ENCODE assay signal across 10 mouse cellular contexts in the genomic region with DNA sequence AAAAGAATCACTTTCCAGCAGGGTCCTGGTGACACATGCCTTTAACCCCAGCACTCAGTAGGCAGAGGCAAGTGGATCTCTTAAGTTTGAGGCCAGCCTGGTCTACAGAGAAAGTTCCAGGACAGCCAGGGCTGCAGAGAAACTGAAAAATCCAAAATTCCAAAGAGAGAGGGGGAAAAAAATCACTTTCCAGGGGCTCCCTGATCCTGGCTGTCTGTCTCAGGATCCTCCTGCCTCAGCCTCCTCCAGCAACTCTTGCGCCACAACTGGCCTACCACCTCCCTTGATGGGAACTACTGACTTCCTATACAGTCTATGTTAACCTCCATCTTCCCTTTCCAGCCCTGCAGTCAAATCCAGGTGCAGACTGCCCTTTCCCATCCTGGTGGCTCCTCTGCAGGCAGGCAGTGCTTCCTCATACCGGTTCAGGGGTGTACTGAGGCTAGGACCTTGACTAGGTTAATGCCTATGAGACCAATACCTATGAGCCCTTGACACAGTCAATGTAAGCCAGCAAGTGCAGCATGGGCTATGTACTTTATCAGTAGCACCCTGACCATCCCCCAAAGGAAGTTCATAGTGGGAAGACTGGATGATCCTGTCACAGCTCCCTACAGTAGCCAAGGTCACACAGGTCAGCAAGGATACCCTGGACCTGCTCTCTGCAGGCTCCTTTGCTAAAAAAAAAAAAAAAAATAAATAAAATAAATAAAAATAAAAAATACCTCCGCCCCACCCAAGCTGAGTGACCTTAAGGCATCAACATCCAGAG. TPM values are rescaled to one million over a fixed set of nuclear protein-coding genes. Genes with fewer than 3 reads are reported as not detected.
DNase-seq lines count a peak whose midpoint lies in the region; ATAC-seq lines count a peak whose summit lies in the region.
"Had no signal": no experiment of that assay in that cellular context is flagged by ENCODE, and none has a peak within 500 bp of the region (broad histone marks: within the 10 kb centered on the region; RNA-seq: fewer than 3 reads in every experiment).

No protein-coding gene starts in this region.

- no peaks in the 10 kb centered on the region for H3K9me3 ChIP-seq in forebrain, embryonic 13.5 days (replicated peaks)
- no peaks in the 10 kb centered on the region for H3K9me3 ChIP-seq in forebrain, embryonic 16.5 days (ENCODE audit: control insufficient read depth, low read length)
- no peaks in the 10 kb centered on the region for H3K9me3 ChIP-seq in lung, embryonic 15.5 days
- no peaks in the 10 kb centered on the region for H3K9me3 ChIP-seq in embryonic facial prominence, embryonic 11.5 days (replicated peaks; ENCODE audit: control insufficient read depth, low read length)

- DNase-seq in lung, postnatal 36 days: no peak
- DNase-seq in embryonic facial prominence, embryonic 11.5 days (ENCODE audit: low spot score): no peak
- peak; percentile 40 for DNase-seq in naive thymus-derived CD4-positive, alpha-beta T cell, adult 2 months (ENCODE audit: low read depth)
- no peak for DNase-seq in layer of hippocampus, adult 11-12 months (ENCODE audit: low spot score)
- DNase-seq in MN1 (ENCODE audit: low spot score): no peak

- H3K27me3 ChIP-seq in forebrain, embryonic 13.5 days: 0 out of 2 replicates have a peak, but pooled peaks cover 3% of the 10 kb centered on the region
- H3K27me3 ChIP-seq in forebrain, embryonic 16.5 days (replicated peaks; ENCODE audit: control insufficient read depth, insufficient read depth, low read length): peaks cover 7% of the 10 kb centered on the region; the same call in 1 of the 2 replicates
- no peaks in the 10 kb centered on the region for H3K27me3 ChIP-seq in lung, embryonic 15.5 days
- no peaks in the 10 kb centered on the region for H3K27me3 ChIP-seq in embryonic facial prominence, embryonic 11.5 days (ENCODE audit: control insufficient read depth, insufficient read depth, low read length)

- no peak overlapping the region for H3K4me3 ChIP-seq in forebrain, embryonic 13.5 days
- no peak overlapping the region for H3K4me3 ChIP-seq in forebrain, embryonic 16.5 days (replicated peaks; ENCODE audit: low read length)
- H3K4me3 ChIP-seq in lung, embryonic 15.5 days: no peak overlapping the region
- H3K4me3 ChIP-seq in embryonic facial prominence, embryonic 11.5 days (ENCODE audit: low read depth, low read length): no peak overlapping the region

- 91% methylated on average over 3 of the region's 3 CpGs for WGBS in forebrain, embryonic 13.5 days
- WGBS in forebrain, embryonic 16.5 days: 91% methylated on average over 3 of the region's 3 CpGs
- WGBS in lung, embryonic 15.5 days: 85% methylated on average over 3 of the region's 3 CpGs
- 88% methylated on average over 3 of the region's 3 CpGs for WGBS in embryonic facial prominence, embryonic 11.5 days

- ATAC-seq in forebrain, embryonic 13.5 days: no peak
- no peak for ATAC-seq in forebrain, embryonic 16.5 days
- ATAC-seq in lung, embryonic 15.5 days (ENCODE audit: borderline replicate concordance, extremely low read depth, low FRiP score, low TSS enrichment): no peak
- ATAC-seq in embryonic facial prominence, embryonic 11.5 days (replicated peaks; ENCODE audit: insufficient number of reproducible peaks, low FRiP score, low TSS enrichment, low read depth): 0 out of 2 replicates have a peak, but pooled peaks have one; percentile 19
- ATAC-seq: lung, postnatal 0 days had no signal

- H3K4me1 ChIP-seq in forebrain, embryonic 13.5 days: peaks cover 21% of the 10 kb centered on the region
- peaks cover 26% of the 10 kb centered on the region for H3K4me1 ChIP-seq in forebrain, embryonic 16.5 days (replicated peaks; ENCODE audit: control insufficient read depth, insufficient read depth, low read length)
- peaks cover 16% of the 10 kb centered on the region for H3K4me1 ChIP-seq in lung, embryonic 15.5 days
- H3K4me1 ChIP-seq in embryonic facial prominence, embryonic 11.5 days (ENCODE audit: control insufficient read depth, insufficient read depth, low read length): no peaks in the 10 kb centered on the region; the same call in 1 of the 2 replicates

- H3K4me2 ChIP-seq in forebrain, embryonic 13.5 days: no peak overlapping the region
- no peak overlapping the region for H3K4me2 ChIP-seq in forebrain, embryonic 16.5 days (ENCODE audit: low read length)
- no peak overlapping the region for H3K4me2 ChIP-seq in lung, embryonic 15.5 days
- no peak overlapping the region for H3K4me2 ChIP-seq in embryonic facial prominence, embryonic 11.5 days (ENCODE audit: low read depth, low read length)

- H3K9ac ChIP-seq in forebrain, embryonic 13.5 days: no peak overlapping the region
- H3K9ac ChIP-seq in forebrain, embryonic 16.5 days (replicated peaks; ENCODE audit: low read depth, low read length): no peak overlapping the region
- no peak overlapping the region for H3K9ac ChIP-seq in lung, embryonic 15.5 days
- no peak overlapping the region for H3K9ac ChIP-seq in embryonic facial prominence, embryonic 11.5 days (replicated peaks; ENCODE audit: low read length)

- peak overlapping the region; percentile 7; the same call in 1 of the 2 replicates for H3K27ac ChIP-seq in forebrain, embryonic 13.5 days
- no peak overlapping the region for H3K27ac ChIP-seq in forebrain, embryonic 16.5 days (ENCODE audit: low read length)
- H3K27ac ChIP-seq in lung, embryonic 15.5 days: peak overlapping the region; percentile 46
- H3K27ac ChIP-seq in embryonic facial prominence, embryonic 11.5 days (replicated peaks; ENCODE audit: low read depth, low read length): no peak overlapping the region
- H3K27ac ChIP-seq: kidney, postnatal 0 days had no signal

- H3K36me3 ChIP-seq in forebrain, embryonic 13.5 days (ENCODE audit: poor library complexity, severe bottlenecking): peaks cover 14% of the 10 kb centered on the region
- no peaks in the 10 kb centered on the region for H3K36me3 ChIP-seq in forebrain, embryonic 16.5 days (ENCODE audit: control insufficient read depth, insufficient read depth)
- peaks cover 21% of the 10 kb centered on the region for H3K36me3 ChIP-seq in lung, embryonic 15.5 days
- H3K36me3 ChIP-seq in embryonic facial prominence, embryonic 11.5 days (replicated peaks; ENCODE audit: control insufficient read depth, insufficient read depth, low read depth, low read length): peaks cover 12% of the 10 kb centered on the region

RNA-seq across cellular contexts. Expression of gene Zfp36l1, which starts 5.7 kb away (rescaled TPM):
- polyA plus RNA-seq in forebrain, embryonic 13.5 days (2015; fragmentation: Nextera tagmentation; extraction: Ambion mirVana): 52.6 and 60.2 TPM in 2 replicates
- polyA plus RNA-seq in forebrain, embryonic 16.5 days (2015; fragmentation: Nextera tagmentation; extraction: Ambion mirVana): 22.6 and 26.7 TPM in 2 replicates
- polyA plus RNA-seq in lung, embryonic 15.5 days (2015; fragmentation: Nextera tagmentation; extraction: Ambion mirVana): 139 and 147 TPM in 2 replicates
- 154 and 160 TPM in 2 replicates for polyA plus RNA-seq in embryonic facial prominence, embryonic 11.5 days (2014; fragmentation: Nextera tagmentation; extraction: Ambion mirVana)

Comparison
In these comparisons a context has a peak if more than half of its experiments do, and no peak if none do; other contexts are left out.
1. H3K27ac ChIP-seq: peak in forebrain, embryonic 13.5 days (single experiment) and lung, embryonic 15.5 days (single experiment); none in forebrain, embryonic 16.5 days (single experiment) and embryonic facial prominence, embryonic 11.5 days (single experiment).